Mouse (Mus musculus) embryonic facial prominence, embryonic 12.5 days (tissue): ENCODE results near the gene Ergic1. TPM values are rescaled to one million over a fixed set of nuclear protein-coding genes. Genes with fewer than 3 reads are reported as not detected.

Experiments
- ATAC-seq: fragments of 200-750 bp; cut with Nextera tagmentation; 2 replicates; pipeline ENCODE4 v1.8.0; 2017; ENCODE audit not compliant: insufficient number of reproducible peaks, insufficient read depth, low FRiP score, low TSS enrichment
- H3K27ac ChIP-seq: fragments of 300-500 bp; sonication (generic); 2 replicates; pipeline ENCODE4 v1.5.1; 2016; ENCODE audit warnings: mild to moderate bottlenecking
- H3K27me3 ChIP-seq: fragments of 300-500 bp; sonication (generic); 2 replicates; pipeline ENCODE4 v1.6.1; 2016; ENCODE audit warnings: mild to moderate bottlenecking, moderate library complexity
- H3K36me3 ChIP-seq: fragments of 300-500 bp; sonication (generic); 2 replicates; pipeline ENCODE4 v1.6.1; 2016; ENCODE audit warnings: mild to moderate bottlenecking
- H3K4me1 ChIP-seq: fragments of 300-500 bp; sonication (generic); 2 replicates; pipeline ENCODE4 v1.6.1; 2016
- H3K4me2 ChIP-seq: fragments of 300-500 bp; sonication (generic); replicated peaks from 2 replicates; pipeline ENCODE4 v1.6.1; 2016; ENCODE audit warnings: mild to moderate bottlenecking, moderate library complexity
- H3K4me3 ChIP-seq: fragments of 300-500 bp; sonication (generic); 2 replicates; pipeline ENCODE4 v1.5.1; 2016; ENCODE audit warnings: mild to moderate bottlenecking
- H3K9ac ChIP-seq: fragments of 300-500 bp; sonication (generic); 2 replicates; pipeline ENCODE4 v1.6.1; 2016; ENCODE audit warnings: mild to moderate bottlenecking, moderate library complexity
- H3K9me3 ChIP-seq: fragments of 300-500 bp; sonication (generic); 2 replicates; pipeline ENCODE4 v1.6.1; 2016; ENCODE audit warnings: mild to moderate bottlenecking, moderate library complexity
- WGBS: fragments of 180-500 bp; shearing (Covaris S2); methylation state at CpG from one replicate; pipeline ENCODE4 v1.1.7; 2016; 5-methylcytosine and 5-hydroxymethylcytosine counted together
- polyA plus RNA-seq: library from polyadenylated mRNA; unstranded; fragments of >200 nt; fragmentation: Nextera tagmentation; extraction: Ambion mirVana; gene quantifications from 2 replicates; pipeline ENCODE4 v1.2.1, GENCODE M21; 2016

Gene Ergic1
- polyA plus RNA-seq, 1 experiment from 2014 or later: 102 TPM

DNA sequence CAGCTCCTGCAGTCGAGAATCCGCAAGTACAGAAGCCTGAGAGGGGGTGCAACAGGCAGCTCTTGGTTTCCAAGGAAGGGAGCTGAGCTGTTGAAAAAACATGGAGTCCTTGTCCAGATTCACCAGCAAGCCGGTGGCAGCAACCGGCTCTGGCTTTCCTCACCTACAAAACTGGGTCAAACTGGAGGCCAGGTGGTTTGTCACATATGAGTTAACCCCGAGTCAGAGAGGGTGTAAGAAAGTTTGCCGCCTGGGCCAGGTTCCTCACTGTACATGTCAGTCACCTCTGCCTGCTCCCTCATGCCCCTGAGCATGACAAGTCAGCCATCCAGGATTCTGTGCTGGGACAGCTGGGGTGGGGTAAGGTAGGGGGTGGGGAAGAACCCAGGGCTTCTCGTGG lies 16.9 kb downstream of the Ergic1 start:
- 76% methylated on average over 7 of the region's 7 CpGs for WGBS
- Histone ChIP-seq H3K9ac (no peak overlapping the region), H3K4me1 (peaks cover 12% of the 10 kb centered on the region), H3K27ac (no peak overlapping the region), H3K9me3 (no peaks in the 10 kb centered on the region), H3K4me3 (no peak overlapping the region), H3K4me2 (no peak overlapping the region), H3K36me3 (peaks cover 32% of the 10 kb centered on the region), H3K27me3 (no peaks in the 10 kb centered on the region)
- no peak for ATAC-seq

DNA sequence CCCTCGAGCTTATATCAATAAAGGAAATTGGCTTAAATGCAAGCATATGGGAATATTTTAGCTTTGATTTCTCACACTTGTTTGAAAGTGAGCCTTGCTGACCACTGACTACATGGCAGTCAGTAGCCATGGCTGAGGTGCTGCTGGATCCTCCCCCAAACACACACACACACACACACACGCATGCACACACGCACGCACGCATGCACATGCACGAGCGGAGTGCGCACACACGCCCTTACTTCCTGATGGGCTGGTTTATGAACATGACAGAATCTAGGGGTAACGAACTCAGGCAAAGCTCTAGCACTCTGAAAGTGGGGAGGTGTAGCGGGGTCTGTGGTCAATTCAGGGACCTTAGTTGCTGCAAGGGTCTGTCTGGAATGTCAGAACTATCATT lies 17.5 kb downstream of the Ergic1 start:
- Histone ChIP-seq H3K4me2 (no peak overlapping the region), H3K27me3 (no peaks in the 10 kb centered on the region), H3K4me1 (peaks cover 12% of the 10 kb centered on the region), H3K9ac (no peak overlapping the region), H3K27ac (no peak overlapping the region), H3K36me3 (peaks cover 33% of the 10 kb centered on the region), H3K4me3 (no peak overlapping the region), H3K9me3 (no peaks in the 10 kb centered on the region)
- no peak for ATAC-seq
- 85% methylated on average over 11 of the region's 11 CpGs for WGBS

DNA sequence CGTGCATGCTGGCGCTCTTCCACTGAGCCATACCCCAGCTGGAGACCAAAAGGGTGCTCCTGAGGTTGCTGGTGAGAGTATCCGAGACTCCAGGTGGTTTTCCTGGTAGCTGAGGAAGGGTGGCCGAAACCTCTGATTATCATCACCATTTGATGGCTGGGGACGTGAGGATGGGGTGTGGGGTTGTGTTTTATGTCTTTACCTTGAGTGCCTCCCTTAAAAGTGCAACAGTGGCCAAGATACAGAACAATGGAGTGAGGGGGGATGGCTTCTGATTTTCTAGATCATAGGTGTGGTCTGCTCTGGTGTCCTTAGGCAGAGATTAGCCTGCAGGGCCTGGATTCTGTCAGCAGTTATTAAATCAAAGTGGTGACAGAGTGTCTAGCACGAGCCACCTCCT lies 18.1 kb downstream of the Ergic1 start:
- H3K9ac ChIP-seq: no peak overlapping the region
- H3K9me3 ChIP-seq: no peaks in the 10 kb centered on the region
- no peak overlapping the region for H3K4me3 ChIP-seq
- ATAC-seq: no peak
- H3K27ac ChIP-seq: no peak overlapping the region
- WGBS: 85% methylated on average over 6 of the region's 6 CpGs
- peaks cover 19% of the 10 kb centered on the region for H3K4me1 ChIP-seq
- H3K36me3 ChIP-seq: peaks cover 39% of the 10 kb centered on the region
- H3K4me2 ChIP-seq: no peak overlapping the region
- no peaks in the 10 kb centered on the region for H3K27me3 ChIP-seq

DNA sequence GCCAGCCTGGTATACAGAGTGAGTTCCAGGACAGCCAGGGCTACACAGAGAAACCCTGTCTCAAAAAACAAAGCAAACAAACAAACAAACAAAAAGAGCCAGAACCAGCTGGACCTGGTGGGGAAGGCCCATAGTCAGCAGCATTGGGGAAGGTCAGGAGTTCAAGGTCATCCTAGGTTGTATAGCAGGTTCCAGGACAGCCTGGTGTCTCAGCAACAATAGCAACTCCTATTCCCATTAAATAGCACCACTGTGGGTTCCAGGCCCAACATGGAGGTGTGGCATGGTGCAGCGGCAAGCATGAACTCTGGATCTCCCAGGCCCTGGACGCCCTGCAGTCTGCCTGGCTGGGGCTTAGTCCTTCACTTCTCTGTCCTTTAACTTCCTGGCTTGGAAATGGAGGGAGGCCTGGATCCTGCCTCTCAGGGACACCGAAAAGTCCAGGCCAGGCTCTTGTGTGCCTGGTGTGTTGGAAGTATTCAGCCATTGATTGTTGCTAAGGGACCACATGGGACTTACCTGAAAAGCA lies 19.6 kb downstream of the Ergic1 start:
- Histone ChIP-seq H3K36me3 (peaks cover 32% of the 10 kb centered on the region), H3K9me3 (no peaks in the 10 kb centered on the region), H3K4me3 (no peak overlapping the region), H3K27me3 (no peaks in the 10 kb centered on the region), H3K27ac (no peak overlapping the region), H3K4me1 (peaks cover 21% of the 10 kb centered on the region), H3K9ac (no peak overlapping the region), H3K4me2 (no peak overlapping the region)
- ATAC-seq: no peak
- 95% methylated on average over 3 of the region's 3 CpGs for WGBS

DNA sequence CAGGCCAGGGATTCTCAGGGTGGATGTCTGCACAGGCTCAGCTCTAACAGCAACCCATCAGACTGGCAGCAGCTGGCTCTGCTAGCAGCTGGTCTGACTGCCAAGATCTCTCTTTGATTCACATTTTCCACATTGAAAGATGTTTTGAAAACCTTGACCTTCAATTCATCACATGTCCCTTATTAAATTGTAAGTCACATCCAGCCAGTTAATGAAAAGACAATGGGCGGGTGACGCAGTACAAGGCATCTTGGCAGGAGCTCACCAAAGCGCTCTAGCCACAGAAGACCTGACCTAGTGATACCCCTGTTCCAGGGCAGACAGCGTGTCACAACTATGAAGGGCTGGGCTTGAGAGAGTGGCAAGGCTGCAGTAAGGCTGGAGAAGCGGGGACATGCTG lies 21.0 kb downstream of the Ergic1 start:
- WGBS: 90% methylated on average over 5 of the region's 5 CpGs
- ATAC-seq: no peak
- H3K9me3 ChIP-seq: no peaks in the 10 kb centered on the region
- H3K36me3 ChIP-seq: peaks cover 32% of the 10 kb centered on the region
- no peak overlapping the region for H3K27ac ChIP-seq
- peaks cover 21% of the 10 kb centered on the region for H3K4me1 ChIP-seq
- no peak overlapping the region for H3K4me2 ChIP-seq
- no peak overlapping the region for H3K4me3 ChIP-seq
- no peak overlapping the region for H3K9ac ChIP-seq
- no peaks in the 10 kb centered on the region for H3K27me3 ChIP-seq

DNA sequence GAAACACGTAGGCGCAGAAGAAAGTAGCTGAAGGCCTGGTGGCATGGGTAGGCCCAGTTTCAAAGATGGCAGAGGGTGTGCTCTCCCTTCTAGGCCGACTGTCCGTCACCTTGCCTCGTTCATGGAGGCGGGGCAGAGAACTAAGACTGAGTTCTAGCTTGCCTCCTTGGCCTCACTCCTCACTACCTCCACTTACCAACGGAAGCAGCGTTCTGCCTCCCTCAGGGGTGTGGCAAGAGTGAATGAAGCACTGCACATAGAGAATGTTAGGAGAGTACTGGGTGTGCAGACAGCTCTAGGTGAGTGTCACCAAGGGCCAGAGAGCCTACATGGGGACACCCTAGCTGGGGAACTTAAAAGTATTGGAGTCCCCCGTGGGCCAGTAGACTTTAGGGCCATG lies 21.8 kb downstream of the Ergic1 start:
- no peak overlapping the region for H3K27ac ChIP-seq

DNA sequence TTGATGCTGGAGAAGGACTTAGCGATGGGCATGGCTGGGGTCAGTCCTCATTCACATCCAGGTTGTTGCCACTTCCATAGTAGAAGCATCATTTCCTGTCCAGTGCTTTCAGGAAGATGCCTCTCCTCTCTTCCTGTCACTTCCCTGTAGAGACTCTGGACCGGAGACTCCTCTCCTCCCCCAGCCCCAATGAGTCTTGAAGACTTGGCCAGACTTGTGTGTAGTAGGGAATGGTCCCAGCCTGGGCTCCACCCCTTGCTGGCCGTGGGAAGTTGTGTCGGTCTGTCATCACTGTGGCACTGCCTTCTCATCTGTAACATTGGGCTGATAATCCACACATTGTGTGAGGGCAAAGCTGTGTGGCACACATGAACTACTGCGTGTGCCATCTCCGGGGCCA lies 22.3 kb downstream of the Ergic1 start:
- ATAC-seq: no peak
- WGBS: 90% methylated on average over 6 of the region's 6 CpGs
- H3K36me3 ChIP-seq: peaks cover 29% of the 10 kb centered on the region
- peaks cover 13% of the 10 kb centered on the region for H3K4me1 ChIP-seq
- H3K4me3 ChIP-seq: no peak overlapping the region
- H3K4me2 ChIP-seq: no peak overlapping the region
- no peak overlapping the region for H3K9ac ChIP-seq
- no peaks in the 10 kb centered on the region for H3K27me3 ChIP-seq
- 0 out of 2 replicates have a peak overlapping the region, but pooled peaks have one; percentile 24 for H3K27ac ChIP-seq
- H3K9me3 ChIP-seq: no peaks in the 10 kb centered on the region

More for the DNA sequence above, 21.8 kb downstream of the Ergic1 start:
- Histone ChIP-seq H3K9me3 (no peaks in the 10 kb centered on the region), H3K36me3 (peaks cover 32% of the 10 kb centered on the region), H3K4me1 (peaks cover 18% of the 10 kb centered on the region), H3K4me3 (no peak overlapping the region), H3K9ac (no peak overlapping the region), H3K27me3 (no peaks in the 10 kb centered on the region), H3K4me2 (no peak overlapping the region)
- 92% methylated on average over 9 of the region's 9 CpGs for WGBS
- no peak for ATAC-seq

DNA sequence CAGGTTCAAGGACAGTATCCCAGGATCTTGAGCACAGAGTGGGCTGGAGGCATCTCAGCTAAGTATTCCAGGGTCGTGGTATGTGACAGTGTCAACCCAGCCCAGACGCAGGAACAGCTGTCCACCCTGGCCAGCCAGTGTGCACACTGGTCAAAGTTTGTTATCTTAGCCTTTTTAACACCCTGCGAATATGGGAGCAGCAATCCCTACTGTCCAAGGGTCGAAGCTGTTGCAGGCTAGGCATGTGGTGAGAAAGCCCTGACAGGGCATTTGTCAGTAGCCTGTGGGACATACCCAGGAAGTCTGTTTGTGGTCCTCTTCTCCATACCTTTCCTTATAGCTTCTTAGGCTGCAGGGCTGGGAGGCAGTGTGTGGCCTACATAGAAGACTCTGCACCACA lies 22.8 kb downstream of the Ergic1 start:
- Histone ChIP-seq H3K27ac (peak overlapping the region; percentile 24; the same call in 1 of the 2 replicates), H3K4me2 (no peak overlapping the region), H3K9ac (no peak overlapping the region), H3K9me3 (no peaks in the 10 kb centered on the region), H3K27me3 (no peaks in the 10 kb centered on the region), H3K36me3 (peaks cover 29% of the 10 kb centered on the region), H3K4me3 (no peak overlapping the region), H3K4me1 (peaks cover 9% of the 10 kb centered on the region)
- WGBS: 81% methylated on average over 4 of the region's 4 CpGs
- ATAC-seq: no peak

DNA sequence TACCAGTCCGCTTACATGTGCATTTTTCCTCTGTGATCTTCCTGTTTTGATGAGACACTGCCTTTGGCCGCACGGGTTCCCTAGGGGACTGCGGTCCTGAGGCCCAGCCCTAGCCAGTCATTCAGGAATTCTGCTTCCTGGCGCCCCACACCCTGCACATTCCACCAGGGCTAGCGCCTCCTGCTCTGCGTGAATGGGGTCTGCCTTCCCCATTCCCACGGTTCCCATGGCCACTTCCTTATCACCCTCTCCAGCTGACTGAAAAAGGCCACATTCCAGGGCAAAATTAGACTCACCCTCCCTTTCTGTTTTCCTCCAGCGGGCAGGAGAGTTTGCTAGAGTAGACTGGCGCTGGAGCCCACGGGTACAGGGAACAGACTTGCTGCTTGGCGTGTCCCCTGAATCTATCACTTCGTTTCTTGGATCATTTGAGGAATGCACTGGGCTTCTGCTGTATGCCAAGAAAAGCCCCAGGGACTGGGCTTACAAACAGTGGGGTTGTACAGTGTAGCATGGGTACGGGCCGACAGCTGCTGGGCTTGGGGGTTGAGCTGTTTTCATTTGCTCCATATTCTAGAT lies 23.4 kb downstream of the Ergic1 start:
- ATAC-seq: peak; percentile 80
- Histone ChIP-seq H3K9ac (no peak overlapping the region), H3K4me2 (no peak overlapping the region), H3K27me3 (no peaks in the 10 kb centered on the region), H3K4me3 (no peak overlapping the region), H3K4me1 (peaks cover 9% of the 10 kb centered on the region), H3K9me3 (no peaks in the 10 kb centered on the region), H3K36me3 (peaks cover 29% of the 10 kb centered on the region), H3K27ac (peak overlapping the region; percentile 24)
- WGBS: 60% methylated on average over 15 of the region's 15 CpGs

DNA sequence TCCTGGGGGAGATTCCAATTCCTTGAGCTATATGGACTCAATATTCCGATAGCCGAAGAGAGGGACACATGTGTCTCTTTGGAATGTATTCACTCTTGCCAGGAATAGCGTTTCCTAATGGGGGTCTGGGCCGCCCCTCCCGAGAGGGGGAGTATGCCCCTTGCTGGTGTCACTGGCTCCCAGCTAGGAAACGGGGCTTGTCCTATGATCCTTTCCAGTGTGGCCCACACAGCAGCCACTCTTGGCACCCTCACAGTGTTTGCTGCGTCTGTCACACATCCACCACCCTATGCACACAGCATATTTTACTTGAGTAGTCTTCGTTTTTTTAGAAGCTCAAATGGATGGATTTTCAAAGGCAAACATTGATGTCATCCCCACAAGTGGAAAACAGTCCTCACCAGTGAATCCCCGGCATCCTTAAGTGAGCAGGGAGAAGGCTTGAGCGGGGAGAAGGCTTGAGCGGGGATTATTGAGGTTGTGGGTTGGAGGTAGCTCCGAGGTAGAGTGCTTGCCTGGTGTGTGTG lies 26.7 kb downstream of the Ergic1 start:
- no peak overlapping the region for H3K4me2 ChIP-seq
- H3K36me3 ChIP-seq: peaks cover 21% of the 10 kb centered on the region; the same call in 1 of the 2 replicates
- WGBS: 91% methylated on average over 12 of the region's 12 CpGs
- H3K4me3 ChIP-seq: no peak overlapping the region
- H3K4me1 ChIP-seq: peaks cover 9% of the 10 kb centered on the region
- ATAC-seq: no peak
- no peaks in the 10 kb centered on the region for H3K27me3 ChIP-seq
- H3K9ac ChIP-seq: no peak overlapping the region
- no peak overlapping the region for H3K27ac ChIP-seq
- H3K9me3 ChIP-seq: no peaks in the 10 kb centered on the region

DNA sequence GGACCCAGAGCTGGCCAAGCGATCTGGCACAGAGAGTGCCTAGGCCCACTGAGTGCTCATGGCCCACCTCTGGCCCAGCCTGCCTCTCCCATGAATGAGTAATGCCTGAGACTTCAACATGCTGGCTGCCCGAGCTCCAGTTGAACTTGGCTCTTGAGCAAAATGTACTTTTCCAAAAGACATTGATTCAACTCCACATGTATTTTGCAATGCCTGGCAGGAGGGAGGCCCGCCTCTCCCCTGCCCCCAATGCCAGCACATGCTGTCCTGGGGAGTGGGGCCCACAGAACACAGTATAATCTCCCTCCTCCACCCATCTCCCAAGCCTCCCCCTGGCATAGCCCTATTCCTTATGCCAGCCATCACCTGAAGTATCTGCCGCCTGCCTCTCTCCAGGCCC lies 31.2 kb downstream of the Ergic1 start:
- no peak for ATAC-seq
- 94% methylated on average over 4 of the region's 4 CpGs for WGBS
- Histone ChIP-seq H3K9ac (no peak overlapping the region), H3K27me3 (no peaks in the 10 kb centered on the region), H3K4me2 (no peak overlapping the region), H3K4me1 (peaks cover 28% of the 10 kb centered on the region), H3K4me3 (no peak overlapping the region), H3K36me3 (peaks cover 20% of the 10 kb centered on the region; the same call in 1 of the 2 replicates), H3K27ac (no peak overlapping the region), H3K9me3 (no peaks in the 10 kb centered on the region)

DNA sequence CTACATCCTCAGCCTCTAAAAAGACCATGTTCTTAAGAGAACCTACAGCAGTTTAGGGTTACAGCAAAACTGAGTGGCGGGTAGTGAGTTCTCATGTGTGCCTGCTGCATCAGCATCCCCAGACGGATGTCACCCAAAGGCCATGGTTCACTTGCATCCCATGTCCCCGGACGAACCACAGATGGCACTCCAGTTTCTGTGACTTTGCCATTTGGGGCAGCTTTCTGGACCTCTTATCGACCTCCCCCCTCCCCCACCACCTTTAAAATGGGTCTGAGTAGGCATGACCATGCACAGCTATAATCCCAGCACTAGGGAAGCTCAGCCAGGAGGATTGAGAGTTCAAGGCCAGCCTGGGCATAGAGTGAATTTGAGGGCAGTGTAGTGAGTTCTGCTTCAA lies 31.9 kb downstream of the Ergic1 start:
- no peaks in the 10 kb centered on the region for H3K27me3 ChIP-seq
- 89% methylated on average over 5 of the region's 5 CpGs for WGBS
- H3K36me3 ChIP-seq: peaks cover 14% of the 10 kb centered on the region; the same call in 1 of the 2 replicates
- H3K4me2 ChIP-seq: no peak overlapping the region
- no peaks in the 10 kb centered on the region for H3K9me3 ChIP-seq
- no peak overlapping the region for H3K4me3 ChIP-seq
- no peak for ATAC-seq
- no peak overlapping the region for H3K9ac ChIP-seq
- H3K27ac ChIP-seq: no peak overlapping the region
- H3K4me1 ChIP-seq: peaks cover 28% of the 10 kb centered on the region
